Mouse (Mus musculus): ENCODE measurements around the gene Syk. TPM values are rescaled to one million over a fixed set of nuclear protein-coding genes. Genes with fewer than 3 reads are reported as not detected.

Syk gene
- total RNA-seq, 2 experiments from 2014 or later: 3.0 to 3.9 TPM

DNA sequence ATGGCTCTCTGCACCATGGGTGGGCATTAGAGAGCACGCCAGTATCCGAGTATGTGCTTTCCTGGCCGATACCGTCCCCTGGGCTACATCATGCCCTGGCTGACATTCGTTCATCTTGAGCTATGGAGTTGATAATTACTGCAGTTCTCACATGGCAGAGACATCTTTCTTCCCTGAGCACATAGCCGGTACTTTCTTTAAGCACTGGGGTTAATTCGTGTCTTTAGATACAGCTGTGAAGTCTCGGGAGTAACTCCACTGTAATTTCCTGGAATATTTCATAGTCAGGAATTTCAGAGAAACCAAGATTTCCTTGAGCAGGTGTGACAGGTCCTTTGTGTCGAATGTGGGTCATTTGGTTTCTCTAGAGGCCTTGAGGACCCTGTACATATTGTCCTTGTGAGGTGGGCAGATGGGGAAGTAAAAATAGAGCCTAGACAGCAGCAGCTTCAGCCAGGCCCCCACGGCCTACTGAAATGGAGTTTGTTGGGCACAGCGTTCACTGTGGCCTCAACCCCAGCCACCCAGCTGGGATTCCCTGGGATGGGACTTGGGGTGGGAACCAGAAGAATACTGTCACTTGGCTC lies 14.2 kb downstream of the Syk start:
- DNase-seq (ENCODE audit: extremely low spot score in 1 of 2, low spot score in 1 of 2): no peak

DNA sequence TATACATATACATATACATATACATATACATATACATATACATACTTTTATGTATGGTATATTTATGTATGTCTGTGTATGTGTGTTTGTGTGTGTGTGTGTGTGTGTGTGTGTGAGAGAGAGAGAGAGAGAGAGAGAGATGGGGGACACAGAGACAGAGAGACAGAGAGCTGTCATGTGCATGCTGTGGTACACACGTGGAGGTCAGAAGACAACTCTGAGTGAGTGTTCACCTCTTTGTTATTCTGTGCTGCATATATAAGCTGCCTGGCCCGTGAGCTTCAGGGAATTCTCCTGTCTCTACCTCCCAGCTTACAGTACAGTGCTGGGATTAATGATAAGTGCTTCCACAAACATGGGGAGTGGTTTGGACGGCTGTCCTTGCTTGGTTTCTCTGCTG lies 15.3 kb downstream of the Syk start:
- no peak for DNase-seq (ENCODE audit: extremely low spot score in 1 of 2, low spot score in 1 of 2)

GRCm38 (mm10) chr13:52600015-52600643 lies 17.2 kb downstream of the Syk start:
- no peak for DNase-seq (ENCODE audit: extremely low spot score in 1 of 2, low spot score in 1 of 2)

- DNase-seq (ENCODE audit: extremely low spot score in 1 of 2, low spot score in 1 of 2): no peak
These were observed 19.8 kb downstream of the Syk start for GRCm38 (mm10) chr13:52602752-52603151.

- no peak for DNase-seq (ENCODE audit: extremely low spot score in 1 of 2, low spot score in 1 of 2)
These were observed 20.9 kb downstream of the Syk start for GRCm38 (mm10) chr13:52603704-52604349.

DNA sequence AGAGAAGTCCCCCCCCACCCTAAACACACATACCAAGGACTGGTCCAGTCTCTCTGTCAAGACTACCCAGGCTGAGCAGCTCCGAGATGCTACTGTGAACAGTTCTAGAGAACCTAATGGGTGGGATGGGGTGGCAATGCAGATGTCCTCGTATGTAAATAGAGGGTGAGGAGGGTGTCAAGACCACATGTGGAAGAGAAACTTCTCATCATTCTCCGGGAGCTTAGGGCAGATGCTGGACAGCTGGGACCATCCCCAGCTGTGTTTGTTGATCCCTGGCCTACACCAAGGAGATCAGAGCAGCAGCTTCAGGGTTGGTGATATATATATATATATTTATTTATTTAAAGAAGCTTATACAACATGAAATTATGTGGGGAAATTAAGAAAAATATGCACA lies 22.0 kb downstream of the Syk start:
- no peak for DNase-seq (ENCODE audit: extremely low spot score in 1 of 2, low spot score in 1 of 2)

GRCm38 (mm10) chr13:52605911-52606310 lies 22.9 kb downstream of the Syk start:
- no peak for DNase-seq (ENCODE audit: extremely low spot score in 1 of 2, low spot score in 1 of 2)

DNA sequence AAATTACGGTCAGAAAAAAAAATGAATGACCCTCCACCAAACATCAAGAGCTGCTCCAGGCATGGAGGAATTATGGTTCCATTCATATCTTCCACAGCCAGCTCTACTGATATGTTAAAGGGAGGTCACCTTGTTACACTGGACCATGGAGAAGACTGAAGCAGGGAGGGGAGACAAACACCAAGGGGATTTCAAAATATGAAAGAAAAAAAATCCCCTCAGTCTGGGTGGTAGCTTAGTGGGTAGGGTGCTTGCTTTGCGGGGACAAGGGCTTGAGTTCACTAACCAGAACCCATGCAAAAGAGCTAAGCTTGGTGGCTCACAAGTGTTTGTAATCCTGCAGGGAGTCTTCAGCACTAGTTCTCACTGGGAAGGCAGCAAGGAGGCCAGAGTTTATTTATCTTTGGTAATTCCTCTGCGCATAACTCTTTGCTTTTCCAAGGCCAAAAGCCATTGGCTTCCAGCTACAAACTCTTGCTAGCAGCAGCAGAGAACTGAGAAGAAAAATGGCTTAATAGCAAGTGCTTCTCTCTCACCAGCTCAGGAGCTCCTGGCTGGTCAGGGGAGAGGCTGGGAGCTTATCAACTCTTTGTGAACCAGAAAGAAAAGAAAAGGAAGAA lies 23.8 kb downstream of the Syk start:
- DNase-seq (ENCODE audit: extremely low spot score in 1 of 2, low spot score in 1 of 2): no peak

- DNase-seq (ENCODE audit: extremely low spot score in 1 of 2, low spot score in 1 of 2): no peak
These were observed 25.0 kb downstream of the Syk start for GRCm38 (mm10) chr13:52607964-52608363.

DNA sequence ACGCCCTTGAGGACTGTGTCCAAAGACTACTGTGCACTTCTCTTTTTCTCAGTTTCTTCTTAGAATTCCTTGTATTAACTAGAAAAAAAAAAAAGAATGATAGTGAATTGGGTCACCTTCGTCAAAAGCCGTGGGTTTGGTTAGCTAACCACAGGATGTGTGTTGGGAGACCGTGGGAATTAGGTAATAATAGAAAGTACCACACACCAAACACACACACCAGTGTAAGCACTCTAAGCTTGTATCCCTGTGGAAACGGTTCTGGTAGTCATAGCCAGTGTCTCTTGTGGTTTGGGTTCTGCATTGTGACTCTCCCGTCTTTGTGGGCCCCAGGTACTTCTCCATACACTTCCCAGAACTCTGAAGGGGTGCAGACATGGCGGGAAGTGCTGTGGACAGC lies 27.5 kb downstream of the Syk start:
- DNase-seq (ENCODE audit: extremely low spot score in 1 of 2, low spot score in 1 of 2): no peak

DNA sequence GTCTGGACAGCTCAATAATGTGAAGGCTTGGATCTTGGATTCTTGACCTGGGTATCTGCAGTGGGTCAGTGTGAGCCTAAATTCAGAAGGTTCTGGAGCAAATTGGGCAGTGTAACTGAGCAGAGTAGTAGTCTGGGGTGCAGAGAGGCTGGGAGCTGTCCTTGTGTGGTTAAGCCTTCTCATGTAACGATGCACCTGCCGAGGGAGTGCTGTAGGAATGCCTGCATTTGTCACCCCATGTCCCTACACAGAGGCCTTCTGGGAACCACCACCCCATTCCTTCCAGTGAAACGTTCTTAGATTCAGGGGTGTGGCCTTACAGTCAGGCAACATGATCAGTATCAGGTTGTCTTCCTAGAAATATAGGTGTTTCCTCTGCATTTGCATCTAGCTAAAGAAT lies 30.3 kb downstream of the Syk start:
- DNase-seq (ENCODE audit: extremely low spot score in 1 of 2, low spot score in 1 of 2): no peak

- no peak for DNase-seq (ENCODE audit: extremely low spot score in 1 of 2, low spot score in 1 of 2)
These were observed 32.1 kb downstream of the Syk start for GRCm38 (mm10) chr13:52615085-52615484.

DNA sequence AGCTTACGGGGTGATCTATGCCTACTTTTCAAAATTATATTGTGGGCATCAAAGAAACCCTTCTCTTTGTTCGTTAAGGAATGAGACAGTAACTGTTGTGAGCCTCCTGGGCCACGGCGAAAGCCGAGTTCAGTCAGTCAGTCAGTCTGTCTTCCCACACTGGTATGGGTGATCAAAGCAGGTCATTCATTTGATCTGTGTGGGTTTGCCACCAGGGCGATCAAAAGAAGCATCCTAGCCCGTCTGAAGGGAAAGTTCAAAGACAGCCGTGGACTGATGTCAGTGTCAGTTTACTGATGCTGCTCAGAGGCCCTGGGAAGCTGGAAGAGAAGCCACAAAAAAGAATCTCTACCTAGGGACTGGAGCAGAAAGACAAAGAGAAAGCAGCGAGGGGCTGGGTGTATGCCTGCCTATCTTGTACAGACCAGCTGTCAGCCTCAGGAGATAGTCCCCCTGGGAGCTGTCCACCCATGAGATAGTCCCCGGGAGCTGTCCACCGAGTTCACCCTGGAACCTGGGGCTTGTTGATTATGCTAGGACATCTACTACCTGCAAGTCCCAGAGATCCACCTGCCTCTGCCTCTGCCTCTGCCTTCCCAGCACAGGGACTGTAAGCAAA lies 34.2 kb downstream of the Syk start:
- no peak for DNase-seq (ENCODE audit: extremely low spot score in 1 of 2, low spot score in 1 of 2)

GRCm38 (mm10) chr13:52618592-52618991 lies 35.6 kb downstream of the Syk start:
- DNase-seq (ENCODE audit: extremely low spot score in 1 of 2, low spot score in 1 of 2): no peak

- no peak for DNase-seq (ENCODE audit: extremely low spot score in 1 of 2, low spot score in 1 of 2)
These were observed 36.5 kb downstream of the Syk start for GRCm38 (mm10) chr13:52619482-52619881.

DNA sequence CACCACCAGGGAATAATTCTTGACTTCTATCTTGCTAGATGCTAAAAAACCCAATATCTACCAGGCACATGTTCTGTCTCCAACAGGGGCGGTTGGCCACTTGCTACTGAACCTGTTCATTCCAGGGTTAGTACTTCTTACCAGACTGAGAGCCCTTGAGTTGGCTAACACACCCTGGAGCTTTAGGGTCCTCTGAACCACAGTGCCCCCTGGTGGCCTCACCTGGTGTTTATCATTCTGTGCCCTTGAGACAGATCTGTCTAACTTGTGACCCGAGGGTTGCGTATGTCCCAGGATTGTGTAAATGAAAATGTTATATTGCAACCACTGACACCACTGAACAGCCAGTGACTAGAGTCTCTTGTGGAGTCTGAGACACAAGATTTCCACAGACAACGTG lies 41.1 kb downstream of the Syk start:
- peak; percentile 65 to 88 for DNase-seq (ENCODE audit: extremely low spot score in 1 of 2, low spot score in 1 of 2)

GRCm38 (mm10) chr13:52628602-52629001 lies 45.6 kb downstream of the Syk start:
- peak; percentile 25 to 65 for DNase-seq (ENCODE audit: extremely low spot score in 1 of 2, low spot score in 1 of 2)

- DNase-seq (ENCODE audit: extremely low spot score in 1 of 2, low spot score in 1 of 2): no peak
These were observed 48.7 kb downstream of the Syk start for GRCm38 (mm10) chr13:52631624-52632023.

- DNase-seq (ENCODE audit: extremely low spot score in 1 of 2, low spot score in 1 of 2): no peak
These were observed 52.5 kb downstream of the Syk start for GRCm38 (mm10) chr13:52635484-52635883.

DNA sequence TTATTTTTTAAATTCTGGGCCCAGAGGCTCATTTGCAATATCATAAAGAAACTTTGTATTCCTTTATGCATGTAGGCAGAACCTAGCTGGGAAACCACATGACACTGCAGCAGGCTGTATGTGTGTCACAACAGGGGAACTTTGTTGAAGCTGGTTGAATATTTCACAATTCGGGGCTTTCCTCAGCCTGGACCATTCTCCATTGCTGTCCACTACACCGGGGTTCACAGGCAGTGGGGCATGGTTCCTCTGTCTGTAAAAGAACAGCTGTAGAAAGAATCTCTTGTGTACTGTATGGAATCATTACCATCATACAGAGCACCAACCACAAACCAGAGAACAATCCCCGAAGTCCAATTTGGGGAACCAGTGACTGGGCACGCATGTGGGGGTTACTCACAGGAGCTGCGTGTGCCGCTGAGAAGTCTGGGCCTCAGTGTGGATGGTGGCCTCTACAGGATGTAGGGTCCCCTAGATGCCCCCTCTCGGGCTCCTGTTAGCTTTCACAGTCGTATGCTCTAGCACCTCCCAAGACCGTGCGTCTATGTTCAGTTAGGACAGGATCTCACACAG lies 53.3 kb downstream of the Syk start:
- DNase-seq (ENCODE audit: extremely low spot score in 1 of 2, low spot score in 1 of 2): no peak

DNA sequence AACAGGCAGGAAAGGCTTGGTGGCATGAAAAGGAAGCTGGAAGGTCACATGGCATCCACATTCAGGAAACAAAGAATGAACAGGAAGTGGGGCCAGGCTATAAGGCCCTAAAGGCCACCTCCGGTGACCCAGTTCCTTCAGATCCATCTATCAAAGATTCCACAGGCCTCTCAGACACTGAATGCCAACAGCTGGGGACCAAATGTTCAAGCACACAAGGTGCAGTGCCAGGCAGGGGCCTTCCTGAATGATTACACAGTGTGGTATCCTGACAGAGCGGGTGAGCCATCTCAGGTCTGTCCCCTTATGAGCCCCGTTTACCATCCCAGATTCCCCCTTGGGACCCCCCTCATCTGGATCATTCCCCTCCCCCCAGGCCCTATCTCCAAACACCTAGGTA lies 63.6 kb downstream of the Syk start:
- DNase-seq (ENCODE audit: extremely low spot score in 1 of 2, low spot score in 1 of 2): no peak

All from layer of hippocampus, postnatal 25 days (tissue).